Mouse (Mus musculus) CH12.LX (cell line): ENCODE measurements around the gene Zfp964. TPM values are rescaled to one million over a fixed set of nuclear protein-coding genes. Genes with fewer than 3 reads are reported as not detected.
A peak's percentile ranks its signal among the peaks of the same experiment; 100 is the strongest.

Experiments used
- DNase-seq: peaks from one replicate; pipeline ENCODE4 v3.0.0-alpha.2; 2013; ENCODE audit errors: extremely low read depth
- H3K27ac ChIP-seq: 2 replicates; pipeline ENCODE4 v1.5.1; 2012; ENCODE audit warnings: low read depth, mild to moderate bottlenecking, control low read depth, moderate library complexity; ENCODE audit not compliant: insufficient read depth
- H3K27me3 ChIP-seq: replicated peaks from 2 replicates; pipeline ENCODE3; 2012; ENCODE audit warnings: inconsistent platforms
- H3K36me3 ChIP-seq, 2 experiments: replicated peaks in 1 of 2; 2 replicates each; pipeline versions ENCODE3 to v1.6.1; 2012; ENCODE audit warnings: inconsistent platforms in 1 of 2, low read length in 1 of 2, mild to moderate bottlenecking in 1 of 2, mixed read lengths in 1 of 2, moderate library complexity in 1 of 2; ENCODE audit not compliant: control insufficient read depth in 1 of 2, insufficient read depth in 1 of 2
- H3K4me1 ChIP-seq, 2 experiments: 2 replicates each; pipeline ENCODE4 v1.6.1; 2012; ENCODE audit warnings: inconsistent platforms in 1 of 2, moderate library complexity in 1 of 2; ENCODE audit not compliant: insufficient read depth in 2 of 2, control insufficient read depth in 1 of 2
- H3K4me2 ChIP-seq: 2 replicates; pipeline ENCODE4 v1.6.1; 2012; ENCODE audit warnings: low read depth, mild to moderate bottlenecking, control low read depth; ENCODE audit not compliant: poor library complexity, insufficient read depth, severe bottlenecking
- H3K4me3 ChIP-seq, 3 experiments: fragments of 150-350 bp in 1 of 3; sonication (generic) in 1 of 3; replicated peaks in 1 of 3; 2 replicates each; pipeline versions ENCODE3 to v1.5.1; 2011 to 2012; ENCODE audit warnings: low read depth in 2 of 3, low read length in 2 of 3, mild to moderate bottlenecking in 2 of 3, moderate library complexity in 2 of 3, control low read depth in 1 of 3, improper control_type of control experiment in 1 of 3, inconsistent platforms in 1 of 3, mixed read lengths in 1 of 3; ENCODE audit not compliant: poor library complexity in 1 of 3
- H3K79me2 ChIP-seq: replicated peaks from 2 replicates; pipeline ENCODE4 v1.6.1; 2012; ENCODE audit warnings: mild to moderate bottlenecking, moderate library complexity; ENCODE audit not compliant: control insufficient read depth, poor library complexity, insufficient read depth, severe bottlenecking; ENCODE audit errors: extremely low read depth
- H3K9ac ChIP-seq: 2 replicates; pipeline ENCODE4 v1.6.1; 2012; ENCODE audit warnings: low read depth, mild to moderate bottlenecking, control low read depth, moderate library complexity; ENCODE audit not compliant: insufficient read depth
- H3K9me3 ChIP-seq: replicated peaks from 2 replicates; pipeline ENCODE3; 2012; ENCODE audit warnings: low read length, inconsistent platforms, mixed read lengths
- BHLHE40 ChIP-seq: IDR thresholded peaks from 2 replicates; pipeline ENCODE4 v1.6.1; 2011; ENCODE audit warnings: mild to moderate bottlenecking, low read depth, low read length, improper control_type of control experiment
- CHD1 ChIP-seq: IDR thresholded peaks from 2 replicates; pipeline ENCODE4 v1.6.1; 2012; ENCODE audit warnings: low read depth, low read length, improper control_type of control experiment, inconsistent platforms
- CHD2 ChIP-seq: IDR thresholded peaks from 2 replicates; pipeline ENCODE4 v1.6.1; 2011; ENCODE audit warnings: low read length, improper control_type of control experiment
- CTCF ChIP-seq, 2 experiments: IDR thresholded peaks in 1 of 2; conservative IDR thresholded peaks in 1 of 2; 2 replicates each; pipeline ENCODE4 v1.5.1; 2011 to 2012; ENCODE audit warnings: low read depth in 2 of 2, low read length in 2 of 2, improper control_type of control experiment in 1 of 2, inconsistent platforms in 1 of 2, mild to moderate bottlenecking in 1 of 2, moderate library complexity in 1 of 2
- E2F4 ChIP-seq: IDR thresholded peaks from 2 replicates; pipeline ENCODE4 v1.6.1; 2011; ENCODE audit warnings: low read depth, low read length, improper control_type of control experiment; ENCODE audit not compliant: insufficient replicate concordance
- ELF1 ChIP-seq: IDR thresholded peaks from 2 replicates; pipeline ENCODE4 v1.6.1; 2014; ENCODE audit warnings: low read depth, mild to moderate bottlenecking, inconsistent platforms, low read length, improper control_type of control experiment
- EP300 ChIP-seq: IDR thresholded peaks from 2 replicates; pipeline ENCODE4 v1.6.1; 2011; ENCODE audit warnings: low read length, improper control_type of control experiment
- ETS1 ChIP-seq: conservative IDR thresholded peaks from 2 replicates; pipeline ENCODE4 v1.6.1; 2012; ENCODE audit warnings: low read depth, mild to moderate bottlenecking, inconsistent platforms, low read length, improper control_type of control experiment, moderate library complexity
- HCFC1 ChIP-seq: IDR thresholded peaks from 2 replicates; pipeline ENCODE4 v1.6.1; 2012; ENCODE audit warnings: low read depth, mild to moderate bottlenecking, inconsistent platforms, low read length, improper control_type of control experiment
- IRF4 ChIP-seq: IDR thresholded peaks from 2 replicates; pipeline ENCODE4 v1.6.1; 2014; ENCODE audit warnings: low read depth, mild to moderate bottlenecking, inconsistent platforms, low read length, improper control_type of control experiment
- JUN ChIP-seq: IDR thresholded peaks from 2 replicates; pipeline ENCODE4 v1.6.1; 2011; ENCODE audit warnings: low read depth, mild to moderate bottlenecking, low read length, improper control_type of control experiment, moderate library complexity; ENCODE audit not compliant: insufficient read depth
- JUND ChIP-seq: conservative IDR thresholded peaks from 2 replicates; pipeline ENCODE4 v1.6.1; 2011; ENCODE audit warnings: low read depth, low read length, improper control_type of control experiment
- KAT2A ChIP-seq: IDR thresholded peaks from 2 replicates; pipeline ENCODE4 v1.6.1; 2012; ENCODE audit warnings: low read length, improper control_type of control experiment, inconsistent platforms; ENCODE audit not compliant: insufficient replicate concordance
- MAFK ChIP-seq: IDR thresholded peaks from 2 replicates; pipeline ENCODE4 v1.6.1; 2011; ENCODE audit warnings: low read length, improper control_type of control experiment; ENCODE audit not compliant: insufficient replicate concordance
- MAX ChIP-seq: IDR thresholded peaks from 2 replicates; pipeline ENCODE4 v1.6.1; 2011; ENCODE audit warnings: low read length, improper control_type of control experiment
- MAZ ChIP-seq: IDR thresholded peaks from 2 replicates; pipeline ENCODE4 v1.6.1; 2012; ENCODE audit warnings: low read depth, mild to moderate bottlenecking, inconsistent platforms, low read length, improper control_type of control experiment, moderate library complexity
- MEF2A ChIP-seq: IDR thresholded peaks from 2 replicates; pipeline ENCODE4 v1.6.1; 2014; ENCODE audit warnings: low read depth, mild to moderate bottlenecking, inconsistent platforms, low read length, improper control_type of control experiment, borderline replicate concordance
- MXI1 ChIP-seq: IDR thresholded peaks from 2 replicates; pipeline ENCODE4 v1.6.1; 2011; ENCODE audit warnings: mild to moderate bottlenecking, low read depth, low read length, improper control_type of control experiment
- MYC ChIP-seq: IDR thresholded peaks from 2 replicates; pipeline ENCODE4 v1.6.1; 2011; ENCODE audit warnings: low read depth, mild to moderate bottlenecking, improper control_type of control experiment, low read length
- NELFE ChIP-seq: IDR thresholded peaks from 2 replicates; pipeline ENCODE4 v1.6.1; 2011; ENCODE audit warnings: low read depth, low read length, improper control_type of control experiment
- NRF1 ChIP-seq: IDR thresholded peaks from 2 replicates; pipeline ENCODE4 v1.6.1; 2014; ENCODE audit warnings: low read depth, mild to moderate bottlenecking, inconsistent platforms, low read length, improper control_type of control experiment, moderate library complexity
- PAX5 ChIP-seq: IDR thresholded peaks from 2 replicates; pipeline ENCODE4 v1.6.1; 2012; ENCODE audit warnings: low read length, inconsistent platforms, mixed read lengths
- POLR2A ChIP-seq: IDR thresholded peaks from 2 replicates; pipeline ENCODE4 v1.6.1; 2011; ENCODE audit warnings: low read depth, mild to moderate bottlenecking, improper control_type of control experiment, low read length
- POLR2AphosphoS2 ChIP-seq: IDR thresholded peaks from 2 replicates; pipeline ENCODE4 v1.6.1; 2011; ENCODE audit warnings: low read depth, low read length, improper control_type of control experiment
- RAD21 ChIP-seq: IDR thresholded peaks from 2 replicates; pipeline ENCODE4 v1.6.1; 2011; ENCODE audit warnings: low read depth, mild to moderate bottlenecking, low read length, improper control_type of control experiment, moderate library complexity
- RCOR1 ChIP-seq: conservative IDR thresholded peaks from 2 replicates; pipeline ENCODE4 v1.6.1; 2012; ENCODE audit warnings: low read depth, mild to moderate bottlenecking, inconsistent platforms, low read length, improper control_type of control experiment
- SIN3A ChIP-seq: IDR thresholded peaks from 2 replicates; pipeline ENCODE4 v1.6.1; 2012; ENCODE audit warnings: low read length, improper control_type of control experiment, inconsistent platforms
- SMC3 ChIP-seq: IDR thresholded peaks from 2 replicates; pipeline ENCODE4 v1.6.1; 2011; ENCODE audit warnings: low read depth, low read length, improper control_type of control experiment
- TBP ChIP-seq: conservative IDR thresholded peaks from 2 replicates; pipeline ENCODE4 v1.6.1; 2011; ENCODE audit warnings: low read depth, low read length, improper control_type of control experiment
- TCF12 ChIP-seq: IDR thresholded peaks from 2 replicates; pipeline ENCODE4 v1.6.1; 2014; ENCODE audit warnings: low read depth, mild to moderate bottlenecking, inconsistent platforms, low read length, improper control_type of control experiment
- USF1 ChIP-seq: IDR thresholded peaks from 2 replicates; pipeline ENCODE4 v1.6.1; 2014; ENCODE audit warnings: low read depth, mild to moderate bottlenecking, inconsistent platforms, low read length, improper control_type of control experiment
- USF2 ChIP-seq: conservative IDR thresholded peaks from 2 replicates; pipeline ENCODE4 v1.6.1; 2011; ENCODE audit warnings: low read depth, low read length, improper control_type of control experiment
- ZC3H11A ChIP-seq: IDR thresholded peaks from 2 replicates; pipeline ENCODE4 v1.6.1; 2012; ENCODE audit warnings: low read depth, mild to moderate bottlenecking, inconsistent platforms, low read length, improper control_type of control experiment
- ZKSCAN1 ChIP-seq: IDR thresholded peaks from 2 replicates; pipeline ENCODE4 v1.6.1; 2012; ENCODE audit warnings: low read depth, inconsistent platforms, low read length, improper control_type of control experiment, borderline replicate concordance
- ZMIZ1 ChIP-seq: IDR thresholded peaks from 2 replicates; pipeline ENCODE4 v1.6.1; 2012; ENCODE audit warnings: low read depth, mild to moderate bottlenecking, inconsistent platforms, low read length, improper control_type of control experiment
- ZNF384 ChIP-seq: IDR thresholded peaks from 2 replicates; pipeline ENCODE4 v1.6.1; 2012; ENCODE audit warnings: low read depth, low read length, improper control_type of control experiment, inconsistent platforms
- dilution Hi-C: fragments of 300-500 bp; cut with MboI; formaldehyde crosslinking; loops from 2 replicates; pipeline ENCODE4 v1.14.3; 2020; ENCODE audit warnings: low sequenced_read_pairs; ENCODE audit not compliant: extremely low pct_unique_long_range_greater_than_20kb, extremely low pct_ligation_motif_present
- in situ Hi-C: fragments of 300-500 bp; cut with MboI; formaldehyde crosslinking; loops from 3 replicates; pipeline ENCODE4 v1.14.3; 2019; ENCODE audit warnings: low sequenced_read_pairs, low pct_ligation_motif_present, low pct_unique_long_range_greater_than_20kb, mixed read lengths
- polyA plus RNA-seq: library from polyadenylated mRNA; unstranded; fragments of >175 nt; gene quantifications from 2 replicates; pipeline ENCODE4 v1.2.1, GENCODE M21; 2012; ENCODE audit warnings: low read depth; ENCODE audit not compliant: insufficient read length
- total RNA-seq, 2 experiments: library from RNA; depleted of rRNA; stranded (reverse); fragments of 300-350 nt in 1 of 2; fragments of >200 nt in 1 of 2; gene quantifications; 2 replicates each; pipeline ENCODE4 v1.2.3; 2012 to 2014

The Zfp964 gene
- total RNA-seq (2012; rRNA removed) = 0.38 and 0.55 TPM in 2 replicates
- 0.63 and 0.78 TPM in 2 replicates for total RNA-seq (2014; rRNA removed)
- 0.37 and 0.55 TPM in 2 replicates for polyA plus RNA-seq

GRCm38 (mm10) chr8:69654358-69654981 lies at the start of gene Zfp964:
Gene Zfp964 (plus strand): TSS chr8:69654479.
- Histone ChIP-seq H3K27me3 (peaks cover 12% of the 10 kb centered on the region), H3K36me3 (no peaks in the 10 kb centered on the region), H3K9me3 (peaks cover 3% of the 10 kb centered on the region), H3K4me1 (peaks cover 3 to 5% of the 10 kb centered on the region in 2 experiments), H3K4me3 (peak within 1 kb of the TSS; percentile 46 to 81 (median 72)), H3K27ac (no peak within 1 kb of the TSS), H3K4me2 (peak within 1 kb of the TSS; percentile 86), H3K79me2 (no peaks in the 10 kb centered on the region), H3K9ac (peak within 1 kb of the TSS; percentile 47; the same call in 1 of the 2 replicates)
- in situ Hi-C loops (no loop called here), dilution Hi-C loops (no loop called here)
- TF ChIP-seq SIN3A = no peak
- TF ChIP-seq MAX = peak; percentile 5
- no peak for TF ChIP-seq ZNF384
- TF ChIP-seq TBP = no peak
- no peak for TF ChIP-seq KAT2A
- no peak for TF ChIP-seq RAD21
- TF ChIP-seq CHD1 = no peak
- TF ChIP-seq NELFE = peak; percentile 42; the same call in 1 of the 2 replicates
- no peak for TF ChIP-seq MYC
- TF ChIP-seq JUN = no peak
- no peak for TF ChIP-seq POLR2AphosphoS2
- no peak for TF ChIP-seq RCOR1
- no peak for TF ChIP-seq USF1
- peak; percentile 52; the same call in 1 of the 2 replicates for TF ChIP-seq ZMIZ1
- no peak for TF ChIP-seq JUND
- TF ChIP-seq CTCF (conservative IDR thresholded peaks at IDR 0.05 in 1 of 2, IDR thresholded peaks at IDR 0.05 in 1 of 2; ENCODE audit: low read depth in 2 of 2, low read length in 2 of 2) = no peak
- no peak for TF ChIP-seq NRF1
- TF ChIP-seq MXI1 = no peak
- no peak for TF ChIP-seq PAX5
- no peak for TF ChIP-seq ETS1
- peak; percentile 45; the same call in 1 of the 2 replicates for TF ChIP-seq TCF12
- no peak for TF ChIP-seq EP300
- TF ChIP-seq E2F4 = no peak
- no peak for TF ChIP-seq SMC3
- TF ChIP-seq MEF2A = peak; percentile 37; the same call in 1 of the 2 replicates
- TF ChIP-seq USF2 = no peak
- 0 out of 2 replicates have a peak, but pooled peaks have one; percentile 15 for TF ChIP-seq HCFC1
- TF ChIP-seq IRF4 = no peak
- no peak for TF ChIP-seq ZKSCAN1
- TF ChIP-seq ELF1 = 0 out of 2 replicates have a peak, but pooled peaks have one; percentile 14
- TF ChIP-seq POLR2A = peak; percentile 67
- no peak for TF ChIP-seq MAFK
- TF ChIP-seq BHLHE40 = no peak
- no peak for TF ChIP-seq MAZ
- peak; percentile 54; the same call in 1 of the 2 replicates for TF ChIP-seq CHD2
- TF ChIP-seq ZC3H11A = no peak
- DNase-seq = peak; percentile 91
